Mouse (Mus musculus) liver, embryonic 14.5 days (tissue): ENCODE data around the gene Kctd12b.
"Not testable (repeated sequence)": the region's sequence is repeated elsewhere in the genome, so short reads cannot be mapped to it uniquely, and the experiment has no call there.

ENCODE experiments used
- CTCF ChIP-seq: IDR thresholded peaks from 2 replicates; pipeline ENCODE4 v1.5.1; 2016; ENCODE audit warnings: antibody characterized with exemption, low read depth, control low read depth
- EP300 ChIP-seq: IDR thresholded peaks from 2 replicates; pipeline ENCODE4 v1.6.1; 2016; ENCODE audit warnings: antibody characterized with exemption, low read depth

DNA sequence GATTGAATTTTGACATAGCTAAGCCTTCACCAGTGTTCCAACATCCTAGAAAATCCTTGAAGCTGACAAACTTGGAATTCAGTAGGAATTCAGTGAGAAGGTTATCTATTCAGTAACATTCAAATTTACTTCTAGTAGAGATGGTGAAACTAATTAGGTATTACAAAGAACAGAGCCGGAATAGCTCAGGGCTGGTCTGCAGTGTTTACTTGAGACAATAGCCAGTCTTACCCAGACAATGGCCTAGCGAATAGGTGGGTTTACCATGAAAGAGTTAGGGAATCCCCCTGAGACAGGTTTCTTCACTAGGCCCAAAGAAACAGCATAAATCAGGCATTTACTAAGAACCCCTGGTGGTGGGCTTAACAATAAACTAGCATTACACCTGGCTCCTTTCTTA lies 28.0 kb downstream of the Kctd12b start:
- TF ChIP-seq CTCF, EP300: not testable (repeated sequence)
